Mouse (Mus musculus): ENCODE measurements at regions not wholly inside any gene's neighbourhood (a gene's known extent, or its start where the extent isn't known, plus 50 kb on each side); places are given as distances from the start of the nearest gene placed in this dataset.

DNA sequence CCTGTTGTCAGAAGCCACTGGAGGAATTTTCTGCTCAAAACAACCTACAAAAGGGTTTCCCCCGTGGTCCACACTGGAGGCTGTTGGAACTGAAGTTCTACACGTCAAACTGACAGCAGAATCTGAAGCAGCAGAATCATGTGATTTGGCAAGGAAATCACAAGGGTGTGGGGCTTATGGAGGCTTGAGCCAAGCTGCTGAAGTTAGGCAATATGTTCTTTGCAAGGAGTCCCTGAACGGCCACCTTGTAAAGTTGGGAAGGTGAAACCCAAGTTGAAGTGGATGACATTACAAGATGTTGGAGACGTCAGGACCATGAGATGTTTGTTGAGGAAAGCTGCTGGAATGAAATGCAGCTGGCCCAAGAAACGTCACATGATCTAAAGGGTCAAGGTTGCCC, 115.2 kb upstream of the Rai14 start:
- no peak for TF ChIP-seq CTCF (IDR thresholded peaks at IDR 0.05; ENCODE audit: control insufficient read depth, insufficient read depth, insufficient read length)
- TF ChIP-seq USF1 (IDR thresholded peaks at IDR 0.05; ENCODE audit: low read depth): no peak
- no peak for TF ChIP-seq MYOD1 (IDR thresholded peaks at IDR 0.05; ENCODE audit: control insufficient read depth, insufficient read length, low read depth)
- no peak for TF ChIP-seq MAX (IDR thresholded peaks at IDR 0.05)
- no peak for TF ChIP-seq FOSL1 (IDR thresholded peaks at IDR 0.05; ENCODE audit: insufficient read depth, low read length, poor library complexity, severe bottlenecking)

Measured in C2C12 (cell line).